Mouse (Mus musculus) telencephalon, adult 2 months (tissue): ENCODE results near the gene Ecpas.

ENCODE experiments used
- DNase-seq: peaks from one replicate; pipeline ENCODE4 v3.0.0-alpha.2; 2011; ENCODE audit warnings: low read depth, low spot score

Gene Ecpas

DNA sequence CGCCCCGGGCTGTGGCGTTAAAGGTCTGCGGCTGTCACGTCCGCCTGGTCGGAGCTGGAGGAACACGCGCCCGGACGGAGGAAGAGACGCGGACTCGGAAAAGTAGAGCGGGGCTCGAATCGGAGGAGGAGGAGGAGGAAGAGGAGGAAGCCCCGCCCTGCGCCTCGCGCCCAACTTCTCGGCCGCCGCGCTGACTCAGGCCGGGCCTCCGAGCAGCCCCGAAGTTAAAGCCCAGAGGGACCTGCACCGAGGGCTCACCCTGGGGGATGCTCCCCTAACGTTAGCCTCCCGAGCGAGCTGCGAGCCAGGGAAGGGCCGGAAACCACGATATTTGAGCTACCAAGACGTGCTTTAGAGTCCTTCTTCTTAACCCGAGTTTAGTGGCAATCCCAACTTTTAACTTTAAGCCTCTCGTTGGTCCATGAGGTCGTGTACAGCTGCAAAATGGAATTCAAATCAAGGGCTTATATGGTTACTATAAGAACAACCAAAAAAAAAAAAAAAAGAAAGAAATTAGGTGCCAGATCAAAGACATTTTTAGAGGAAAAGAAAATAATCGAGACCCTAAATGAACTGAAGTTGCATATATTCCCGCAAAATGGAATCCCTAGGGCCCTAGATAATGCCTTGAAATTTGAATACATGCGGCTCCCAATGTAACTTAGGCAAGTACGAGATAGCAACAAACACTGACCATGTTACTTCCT, at the start of gene Ecpas:
Gene Ecpas (minus strand): TSS at position 121 of the 707 bp plus-strand sequence.
- DNase-seq: peak; percentile 18

DNA sequence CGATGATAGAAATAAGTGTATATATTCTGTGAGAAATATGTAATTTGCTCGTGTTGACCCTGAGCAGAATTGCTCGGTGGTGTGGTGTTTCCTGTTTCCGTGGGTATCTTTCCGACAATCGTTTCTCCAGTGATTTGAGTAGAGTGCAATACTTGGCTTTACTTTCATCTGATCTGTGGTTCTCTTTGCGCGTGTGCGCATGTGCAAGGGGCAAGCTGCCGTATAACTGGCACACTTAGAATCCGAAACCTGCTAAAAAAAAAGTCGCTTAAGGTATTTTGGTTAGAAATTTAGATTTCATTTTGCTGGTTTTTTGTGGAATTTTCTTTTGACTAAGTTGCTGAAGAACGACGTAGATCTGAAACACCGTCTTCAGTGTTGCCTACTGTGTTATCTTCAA, 49.2 kb upstream of the Ecpas start:
- DNase-seq: no peak

DNA sequence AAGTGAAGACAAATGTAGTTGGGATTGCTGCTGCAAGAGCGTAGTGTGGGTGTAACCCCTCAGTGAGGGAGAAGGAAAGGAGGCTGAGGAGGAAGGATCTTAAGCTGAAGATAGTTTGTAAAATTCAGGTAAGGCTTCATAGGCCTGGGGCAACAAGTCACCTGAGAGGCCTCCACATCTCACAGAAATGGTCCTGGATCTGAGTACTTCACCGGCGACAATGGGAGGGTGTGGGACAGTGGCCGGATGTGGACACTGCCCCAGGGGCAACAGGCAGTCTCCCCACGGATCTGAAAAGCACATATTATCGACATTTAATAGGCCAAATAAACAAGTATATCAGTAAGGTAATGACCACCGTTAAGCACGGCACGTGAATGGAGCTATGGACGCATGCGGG, 40.1 kb upstream of the Ecpas start:
- no peak for DNase-seq

DNA sequence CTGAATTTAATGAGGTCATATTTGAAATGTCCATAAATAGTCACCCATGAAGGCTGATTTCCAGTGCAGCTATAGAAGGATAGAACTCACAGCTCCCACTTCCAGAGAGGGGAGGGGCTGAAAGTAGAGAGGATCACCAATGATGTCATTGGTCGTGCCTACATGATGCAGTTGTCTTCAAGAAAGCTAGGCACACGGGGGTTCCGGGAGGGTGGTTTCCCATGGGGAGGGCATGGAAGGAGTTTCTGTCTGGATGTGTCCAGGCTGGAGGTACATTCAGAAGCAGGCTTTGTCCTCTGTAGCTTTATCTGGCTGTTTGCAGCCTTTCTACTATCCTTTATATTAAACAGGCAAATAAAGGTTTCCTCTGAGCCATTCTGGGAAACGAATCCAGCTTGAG, 35.8 kb upstream of the Ecpas start:
- DNase-seq: no peak

DNA sequence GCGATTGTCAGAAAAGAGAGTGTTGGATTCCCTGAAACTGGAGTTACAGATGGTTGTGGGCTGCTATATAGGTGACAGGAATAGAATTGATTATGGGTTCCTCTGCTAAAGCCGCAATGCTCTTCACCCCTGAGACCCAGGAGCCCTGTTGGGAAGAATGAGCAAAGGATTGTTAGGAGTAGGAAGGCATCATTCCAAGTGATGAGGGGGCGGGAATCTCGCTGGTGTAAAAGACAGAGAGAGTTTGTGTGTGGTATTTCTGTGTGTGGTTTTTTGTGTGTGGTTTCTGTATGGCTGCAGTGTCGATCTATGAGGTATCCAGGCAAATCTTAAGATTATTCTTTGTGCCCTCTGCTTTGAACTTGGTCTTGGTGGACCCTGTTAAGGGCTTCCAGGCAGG, 32.1 kb upstream of the Ecpas start:
- peak; percentile 48 for DNase-seq

DNA sequence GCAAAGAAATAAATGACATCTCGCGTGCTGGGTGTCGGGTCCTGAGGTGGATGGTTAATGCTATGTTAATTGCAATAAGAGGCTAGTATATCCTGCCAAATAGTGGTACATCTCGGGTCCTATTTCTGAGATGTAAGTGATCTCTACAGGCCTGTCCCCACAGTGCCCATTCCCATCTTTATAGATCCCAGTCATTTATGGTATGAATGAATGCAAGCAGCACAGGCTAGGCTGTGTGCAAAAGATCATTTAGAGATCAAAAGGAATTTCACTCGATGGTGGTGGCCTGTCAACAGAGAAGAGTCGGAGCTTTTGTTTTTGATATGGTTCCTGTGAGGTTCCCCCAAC, 31.6 kb upstream of the Ecpas start:
- DNase-seq: no peak

DNA sequence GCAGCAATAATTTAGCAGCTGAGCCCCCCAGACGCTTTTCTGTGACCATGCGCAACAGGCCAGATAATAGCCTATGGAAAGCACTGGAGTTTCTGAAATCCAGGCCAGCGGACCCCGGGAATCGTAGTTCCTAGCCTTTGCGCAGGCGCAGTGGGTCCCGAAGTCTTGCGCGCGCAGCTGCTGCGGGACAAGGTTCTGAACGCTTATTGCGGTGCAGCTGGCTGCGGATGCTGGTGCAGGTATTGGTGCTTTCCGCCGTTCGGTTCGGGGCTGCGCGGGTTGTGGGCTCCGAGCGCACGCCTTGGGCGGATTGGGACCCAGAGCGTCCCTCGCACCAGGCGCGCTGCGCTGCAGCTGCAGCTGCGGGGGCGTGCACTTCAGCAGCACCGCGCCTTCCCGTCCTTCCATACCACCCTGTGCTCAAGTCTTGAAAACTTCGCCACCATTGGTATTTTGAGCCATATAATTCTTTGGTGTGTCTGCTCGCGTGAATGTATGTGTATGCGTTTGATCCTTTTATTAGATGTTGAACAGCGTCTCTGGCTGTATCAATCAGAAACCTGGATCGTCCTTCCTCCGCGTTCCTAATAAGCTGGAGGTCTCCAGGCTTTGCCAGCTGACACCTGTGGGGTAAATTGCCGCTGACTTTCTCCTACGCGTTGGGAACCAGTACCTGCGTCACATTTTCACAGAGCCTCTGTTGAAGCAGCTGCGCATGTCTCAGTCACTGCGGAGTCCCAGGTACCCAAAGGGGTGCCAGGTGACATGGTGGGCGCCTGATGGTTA, 31.1 kb upstream of the Ecpas start, which contains the start of gene Zkscan16:
Gene Zkscan16 (plus strand): TSS at position 209 of the 786 bp plus-strand sequence.
- DNase-seq: peak; percentile 90

DNA sequence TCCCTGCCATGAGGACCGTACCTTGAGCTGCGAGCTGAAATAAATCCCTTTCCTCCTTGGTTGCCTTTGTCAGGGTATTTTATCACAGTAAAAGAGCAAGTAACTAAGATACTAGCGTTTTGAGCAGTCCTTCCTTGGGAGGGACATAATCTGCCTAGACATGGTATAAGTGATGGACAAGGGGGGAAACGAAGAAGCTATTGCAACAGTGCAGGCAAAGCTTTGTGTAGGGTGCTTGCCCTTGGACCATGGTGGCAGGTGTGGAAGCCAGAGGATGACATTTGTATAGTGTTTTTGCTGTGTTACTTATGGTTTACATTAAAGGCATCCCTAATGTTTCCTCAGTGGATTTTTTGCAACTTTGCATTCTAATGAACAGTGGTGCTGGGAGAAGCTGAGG, 30.4 kb upstream of the Ecpas start:
- no peak for DNase-seq

DNA sequence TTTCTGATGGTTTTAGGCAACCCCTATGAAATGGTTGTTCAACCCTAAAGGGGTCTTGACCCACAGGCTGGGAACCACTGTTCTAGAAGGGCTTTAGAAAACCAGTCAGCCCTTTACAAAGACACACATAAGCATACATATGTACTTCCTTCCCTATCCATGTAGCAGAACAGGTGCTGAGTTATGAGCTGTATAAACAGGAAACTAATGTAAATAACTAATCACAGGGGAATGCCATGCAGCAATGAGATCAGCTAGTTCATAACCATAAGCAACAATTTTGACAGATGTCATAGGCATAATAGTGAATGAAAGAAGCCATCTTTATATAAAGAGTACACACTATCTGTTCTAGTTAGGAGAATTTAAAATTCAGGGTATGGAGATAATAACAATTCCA, 29.1 kb upstream of the Ecpas start:
- no peak for DNase-seq

DNA sequence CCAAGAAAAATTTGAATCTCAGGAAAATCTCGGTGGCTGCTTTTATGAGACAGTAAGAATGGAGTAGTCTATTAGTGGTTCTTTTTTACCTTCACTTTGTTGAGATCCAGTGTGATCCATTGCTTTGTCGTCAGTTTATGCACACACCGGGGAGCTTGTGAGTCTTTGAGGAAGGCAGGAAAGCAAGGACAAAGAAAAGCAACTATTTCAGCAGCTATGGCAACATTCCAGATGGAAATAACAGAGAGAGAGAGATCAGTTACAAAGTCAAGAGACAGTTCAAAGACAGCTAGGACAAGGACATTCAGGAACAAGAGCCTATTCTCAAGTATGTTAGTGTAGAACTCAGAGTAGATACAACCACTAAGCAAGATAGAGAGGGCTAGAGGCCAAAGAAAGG, 23.3 kb upstream of the Ecpas start:
- no peak for DNase-seq

DNA sequence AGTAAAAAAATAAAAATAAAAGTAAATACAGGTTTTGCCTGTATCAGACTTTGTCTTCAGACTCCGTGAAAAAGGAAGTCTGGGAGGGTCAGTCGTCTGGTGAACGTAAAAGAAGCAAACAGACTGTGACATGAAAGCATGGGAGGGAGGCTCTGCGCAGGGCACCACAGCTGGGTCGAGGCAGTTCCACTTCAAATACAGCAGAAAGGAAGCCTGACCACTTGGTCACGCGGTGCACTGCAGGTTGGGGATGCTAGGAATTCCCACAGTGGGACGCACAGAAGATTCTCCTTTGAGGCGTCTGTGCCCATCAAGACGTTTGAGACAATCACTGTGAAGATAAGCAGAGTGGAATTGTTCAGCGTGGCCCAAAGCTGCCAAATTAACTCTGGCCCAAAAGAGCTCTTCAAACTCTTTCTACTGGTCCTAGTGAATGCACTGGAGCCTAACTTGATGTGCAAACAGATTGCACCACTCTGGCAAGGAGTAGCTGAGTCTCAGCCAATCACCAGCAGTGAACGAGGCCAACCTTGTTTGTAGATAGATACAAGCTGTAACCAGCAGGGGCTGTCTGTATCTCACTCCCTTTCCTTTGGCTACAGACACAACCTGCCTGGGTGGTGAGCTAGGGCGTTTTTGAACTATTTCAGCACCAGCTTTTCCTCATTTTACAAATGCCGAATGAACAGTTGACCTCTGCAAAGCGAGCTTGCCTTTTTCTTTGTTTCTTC, 22.4 kb upstream of the Ecpas start:
- peak; percentile 31 for DNase-seq

DNA sequence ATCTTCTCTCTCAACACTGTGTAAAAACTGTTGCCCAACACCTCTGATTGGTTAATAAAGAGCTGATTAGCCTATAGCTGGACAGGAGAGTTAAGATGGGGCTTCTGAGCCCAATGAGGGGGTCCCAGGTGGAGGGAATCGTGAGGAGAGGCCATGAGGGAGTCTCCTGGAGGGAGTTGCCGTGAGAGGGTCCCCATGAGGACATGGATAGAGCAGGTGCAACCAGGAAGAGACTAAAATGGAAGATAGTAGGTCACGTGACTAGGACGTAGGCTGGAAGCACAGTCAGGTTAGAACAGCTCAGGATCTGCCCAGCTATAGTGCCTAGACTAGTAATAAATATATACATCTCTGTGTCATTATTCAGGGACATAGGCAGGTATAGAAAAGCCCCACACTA, 21.8 kb upstream of the Ecpas start:
- DNase-seq: no peak

DNA sequence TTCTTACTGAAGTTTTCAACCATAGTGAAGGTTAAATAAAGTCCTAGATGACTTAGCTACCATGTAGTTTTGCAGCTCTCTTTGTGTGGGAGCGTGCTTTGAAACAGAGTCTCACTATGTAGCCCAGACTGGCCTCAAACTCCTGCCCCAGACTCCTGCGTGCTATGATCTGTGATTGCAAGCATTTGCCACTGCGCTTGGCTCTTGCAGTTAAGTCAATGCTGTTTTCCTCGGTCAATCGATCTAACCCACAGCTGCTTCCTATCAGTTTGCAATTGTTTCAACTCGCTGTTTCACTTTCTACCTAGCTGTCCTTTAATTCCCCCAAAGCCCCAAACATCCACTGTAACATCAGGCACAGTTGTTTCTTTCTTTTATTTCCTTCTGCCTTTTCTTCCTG, 20.0 kb upstream of the Ecpas start:
- no peak for DNase-seq

DNA sequence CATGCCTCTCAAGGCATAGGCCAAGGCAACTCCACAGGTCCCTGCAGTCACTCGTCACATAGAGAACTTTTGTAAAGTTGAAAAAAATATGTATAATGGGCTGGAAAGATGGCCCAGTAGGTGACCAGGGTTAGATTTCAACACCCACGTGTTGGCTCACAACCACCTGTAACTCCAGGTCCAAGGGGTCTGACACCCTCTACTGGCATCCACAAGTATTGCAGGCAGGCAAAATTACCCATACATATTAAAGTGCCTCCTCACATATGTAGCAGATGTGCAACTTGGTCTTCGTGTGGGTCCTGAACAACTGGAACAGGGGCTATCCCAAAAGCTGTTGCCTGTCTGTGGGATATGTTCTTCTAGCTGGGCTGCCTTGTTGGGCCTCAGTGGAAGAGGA, 15.1 kb upstream of the Ecpas start:
- no peak for DNase-seq

DNA sequence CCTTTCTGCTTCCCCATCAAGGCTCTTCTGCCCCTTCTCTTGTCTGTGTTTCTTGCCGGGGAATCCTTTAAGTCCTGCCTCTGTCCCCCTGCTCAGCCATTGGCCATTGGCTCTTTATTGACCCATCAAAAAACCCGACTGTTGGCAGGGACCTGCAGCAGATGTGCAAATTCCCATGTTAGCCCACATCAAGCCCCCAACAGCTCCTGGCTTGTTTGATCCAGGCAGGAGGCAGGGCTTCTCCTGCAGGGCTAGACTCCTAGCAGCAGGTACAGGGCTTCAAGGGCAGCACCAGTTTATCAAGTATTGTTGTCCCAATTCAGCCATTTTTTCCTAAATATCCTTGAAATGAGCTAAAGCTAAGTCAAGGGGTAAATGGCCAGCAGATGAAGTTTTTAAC, 13.6 kb upstream of the Ecpas start:
- no peak for DNase-seq

DNA sequence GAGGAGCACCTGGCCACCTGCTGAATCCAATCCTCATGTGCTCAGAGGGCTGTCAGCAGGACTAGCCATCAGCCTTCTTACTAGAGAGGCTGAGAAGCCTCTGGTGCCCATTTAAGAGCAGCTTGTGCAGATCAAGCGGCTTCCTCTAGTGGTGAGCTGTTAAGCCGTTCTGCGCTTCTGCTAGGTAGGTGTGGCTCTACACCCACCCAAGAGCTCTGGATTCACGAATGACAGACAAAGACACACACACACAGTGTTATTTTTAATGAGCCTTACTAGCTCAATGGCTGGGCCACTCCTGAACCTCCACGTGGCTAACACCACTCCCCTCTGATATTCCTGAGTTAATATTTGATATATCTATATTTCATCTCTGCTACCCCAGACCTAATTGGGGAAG, 13.1 kb upstream of the Ecpas start:
- DNase-seq: no peak

DNA sequence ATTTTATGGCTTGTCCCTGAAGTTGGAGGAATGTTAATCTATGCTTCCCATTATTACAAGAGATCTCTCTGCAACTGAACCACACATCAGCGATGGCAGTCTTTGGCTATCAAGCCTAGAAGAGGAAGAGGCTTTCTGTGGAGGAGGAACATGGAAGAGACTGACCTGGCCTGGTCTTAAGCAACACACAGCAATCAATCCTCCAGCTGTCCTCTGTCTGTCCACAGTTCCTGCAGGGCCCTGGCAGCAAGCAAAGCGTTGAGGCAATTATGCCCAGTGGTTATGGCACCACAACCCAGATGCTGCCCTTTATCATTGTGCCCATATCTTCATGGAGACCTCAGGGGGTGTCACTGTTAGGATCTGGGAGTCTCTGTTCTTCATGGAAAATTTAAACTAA, 11.4 kb upstream of the Ecpas start:
- no peak for DNase-seq

DNA sequence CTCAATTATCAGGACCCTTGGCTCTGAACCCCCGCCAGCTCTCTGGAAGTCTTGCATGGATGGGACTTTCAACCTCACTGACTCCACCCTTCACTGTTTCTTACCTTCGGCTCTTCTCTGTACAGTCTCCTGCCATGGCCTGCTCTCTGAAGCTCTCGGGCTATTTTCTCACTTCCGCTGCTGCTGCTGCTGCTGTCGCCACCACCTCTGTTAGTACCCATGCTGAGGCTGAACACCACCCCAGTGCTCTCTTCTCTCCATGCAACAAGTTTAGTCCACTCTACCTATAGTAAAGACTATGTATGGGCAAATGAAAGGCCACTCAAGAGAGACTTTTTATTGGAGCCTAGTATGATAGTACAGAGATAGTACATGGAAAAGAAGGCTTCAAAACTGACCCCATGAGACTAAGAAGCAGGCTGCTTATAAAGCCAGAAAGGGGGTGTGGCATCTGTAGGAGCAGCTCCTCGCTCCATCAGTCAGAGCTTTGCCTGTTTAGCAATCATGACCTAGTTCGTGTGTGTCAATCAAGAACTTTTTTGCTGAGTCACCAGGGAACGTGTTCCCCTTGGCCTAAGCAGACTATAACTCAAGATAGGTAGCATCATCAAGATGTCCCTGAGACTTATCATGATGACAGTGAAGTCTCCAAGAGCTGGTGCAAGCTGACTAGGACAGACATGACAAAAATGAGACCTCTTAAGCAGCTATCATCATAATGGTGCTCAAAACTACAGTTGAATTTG, 2.7 kb upstream of the Ecpas start:
- no peak for DNase-seq

DNA sequence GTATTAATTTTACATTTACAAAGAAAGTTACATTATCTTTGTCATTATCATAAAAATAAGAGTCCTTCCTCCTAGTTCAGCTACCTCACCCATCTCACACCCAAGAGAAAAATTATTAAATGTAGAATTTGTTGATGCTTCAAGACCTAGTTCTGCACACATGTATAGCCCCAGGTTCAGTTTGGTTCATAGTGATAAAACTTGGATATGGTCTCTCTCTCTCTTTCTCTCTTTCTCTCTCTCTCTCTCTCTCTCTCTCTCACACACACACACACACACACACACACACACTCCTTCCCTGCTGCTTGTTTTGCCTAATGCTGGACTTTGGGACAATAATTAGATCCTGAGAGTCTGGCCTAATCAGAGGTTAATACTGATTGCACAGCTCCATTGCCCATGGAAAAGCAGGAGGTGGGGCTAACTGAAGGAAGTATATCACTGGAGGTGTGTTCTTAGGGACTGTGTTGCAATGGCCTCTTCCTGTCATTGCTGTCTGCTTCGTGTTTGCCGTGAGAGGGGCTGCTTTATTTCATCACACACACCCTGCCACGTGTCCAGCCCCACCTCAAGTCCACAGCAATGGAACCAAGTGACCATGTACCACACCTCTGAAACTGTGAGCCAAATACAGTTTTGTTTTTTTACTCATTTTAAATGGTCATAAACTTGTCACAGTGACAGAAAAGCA, 932 bp upstream of the Ecpas start:
- no peak for DNase-seq

DNA sequence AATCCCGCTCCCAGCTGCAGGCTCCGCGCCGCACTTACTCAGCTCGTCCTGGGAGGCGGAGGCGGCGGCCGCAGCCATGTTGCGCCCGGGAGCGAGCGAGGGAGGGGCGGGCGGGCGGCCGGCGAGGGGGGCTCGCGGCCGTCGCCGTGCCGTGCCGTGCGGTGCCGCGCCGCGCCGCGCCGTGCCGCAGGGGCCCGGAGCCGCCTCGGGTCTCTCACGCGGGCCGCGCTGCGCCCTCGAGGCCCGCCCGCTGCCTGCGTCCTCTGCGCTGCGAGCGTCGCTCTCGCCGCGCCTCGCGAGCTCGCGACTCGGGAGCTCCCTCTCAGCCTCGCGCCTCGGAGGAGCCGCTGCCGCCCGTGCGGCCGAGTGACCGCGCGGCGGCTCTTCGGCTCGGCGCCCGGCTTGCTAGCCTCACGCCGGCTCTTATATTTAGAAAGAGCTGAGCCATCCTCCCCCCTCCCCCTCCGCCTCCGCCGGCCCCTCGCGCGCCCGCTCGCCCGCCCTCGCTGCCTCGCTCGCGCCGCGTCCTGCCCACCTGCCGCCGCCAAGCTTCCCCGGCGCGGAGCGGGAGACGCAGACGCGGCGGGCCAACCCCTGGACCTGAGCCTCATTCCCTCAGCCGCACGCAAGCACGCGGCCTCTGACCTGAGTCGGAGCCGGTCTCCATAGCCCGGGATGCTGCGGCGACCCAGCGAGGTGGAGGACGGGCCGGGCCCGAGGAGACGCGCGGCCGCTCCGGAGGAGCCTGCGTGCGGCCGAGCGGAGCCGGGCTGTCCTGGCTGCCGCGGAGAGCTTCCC, 519 bp downstream of the Ecpas start:
- no peak for DNase-seq
